Mouse (Mus musculus): ENCODE results near the gene Rpl21.

The Rpl21 gene

DNA sequence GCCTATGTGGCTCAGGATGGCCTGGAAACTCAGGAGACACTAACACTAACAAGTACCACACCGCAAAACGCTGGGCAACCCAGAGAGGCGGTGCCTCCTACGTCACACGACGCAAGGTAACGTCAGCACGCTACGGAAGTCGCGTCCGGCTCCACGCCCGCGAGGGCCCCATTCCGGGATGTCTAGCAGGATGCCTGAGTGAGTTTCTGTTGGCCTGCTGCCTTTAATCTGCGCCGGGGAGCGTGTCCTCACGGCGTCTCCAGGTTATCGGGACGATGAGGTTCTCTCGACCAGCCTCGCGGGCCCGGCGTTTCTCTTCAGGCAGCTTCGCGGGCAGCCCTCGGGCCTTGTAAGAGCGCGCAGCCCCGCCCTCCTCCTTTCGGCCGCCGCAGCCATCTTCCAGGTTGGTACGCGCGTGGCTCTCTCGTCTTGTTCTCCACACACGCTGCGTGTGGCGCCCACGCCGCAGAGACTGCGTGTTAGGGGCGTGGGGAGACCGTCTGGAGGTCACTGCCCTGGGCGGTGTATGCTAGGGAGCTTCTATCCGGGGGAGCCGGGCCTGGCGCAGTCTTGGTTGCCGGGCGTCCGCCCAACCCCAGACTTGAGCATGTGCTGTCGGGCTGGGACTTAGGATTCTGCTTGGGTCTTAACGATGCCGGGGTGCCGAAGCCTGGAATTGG, at the start of gene Rpl21:
Rpl21 (plus strand) TSS at position 122 of the 680 bp plus-strand sequence.
- DNase-seq = peak; percentile 83 to 86

DNA sequence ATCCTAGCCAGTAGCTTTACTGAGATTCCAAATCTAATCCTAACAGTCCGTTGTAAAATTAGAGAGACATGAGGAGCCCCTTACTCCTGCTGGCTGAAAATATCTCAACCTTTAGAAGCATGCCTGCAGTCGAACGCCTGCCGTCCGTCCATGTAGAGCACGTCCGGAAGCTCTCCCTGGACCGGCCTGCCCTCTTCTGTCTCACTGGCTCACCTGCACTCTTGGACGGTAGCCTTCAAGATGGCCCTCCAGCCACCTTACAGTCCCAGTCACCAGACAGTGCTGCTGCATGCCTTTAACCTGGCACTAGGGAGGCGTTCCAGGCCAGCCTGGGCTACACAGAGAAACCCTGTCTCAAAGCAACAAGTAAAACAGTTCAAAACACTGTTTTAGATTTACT, 49.4 kb upstream of the Rpl21 start:
- no peak for DNase-seq

DNA sequence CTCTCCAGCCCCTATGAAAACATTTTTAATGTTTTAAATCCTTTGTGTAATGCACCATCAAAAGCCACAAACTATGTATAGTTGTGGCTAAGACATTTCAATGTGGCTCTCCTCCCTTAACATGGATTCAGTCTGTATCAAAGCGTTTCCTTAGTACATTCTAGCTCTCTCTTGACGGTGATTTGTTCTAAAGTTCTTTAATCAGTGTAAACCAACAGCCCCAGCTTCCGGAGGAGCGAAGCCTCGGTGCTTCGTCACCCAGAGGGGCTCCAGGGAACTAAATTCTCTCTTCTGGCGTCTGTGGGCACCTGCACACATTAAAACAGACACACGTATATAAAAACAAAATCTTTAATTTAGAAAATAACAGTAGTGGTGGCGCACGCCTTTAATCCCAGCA, 48.8 kb upstream of the Rpl21 start:
- DNase-seq = no peak

DNA sequence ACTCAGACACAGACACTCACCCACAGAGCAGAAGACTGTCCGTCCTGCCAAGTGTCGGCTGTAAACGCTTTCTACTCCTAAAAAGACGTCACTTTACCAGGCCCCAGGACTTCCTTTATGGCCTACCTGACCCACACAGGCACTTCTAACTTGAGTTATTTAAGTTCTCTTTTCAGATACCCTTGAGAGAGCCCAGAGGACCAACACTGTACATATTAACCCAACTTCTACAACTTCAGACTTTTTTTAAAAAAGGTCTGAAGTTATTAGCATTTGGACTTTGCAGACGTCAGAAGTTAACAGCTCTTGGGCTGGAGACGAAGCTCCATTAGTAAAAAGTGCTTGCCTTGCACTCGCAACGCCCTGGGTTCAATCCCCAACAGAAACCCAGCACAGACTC, 46.6 kb upstream of the Rpl21 start:
- no peak for DNase-seq

DNA sequence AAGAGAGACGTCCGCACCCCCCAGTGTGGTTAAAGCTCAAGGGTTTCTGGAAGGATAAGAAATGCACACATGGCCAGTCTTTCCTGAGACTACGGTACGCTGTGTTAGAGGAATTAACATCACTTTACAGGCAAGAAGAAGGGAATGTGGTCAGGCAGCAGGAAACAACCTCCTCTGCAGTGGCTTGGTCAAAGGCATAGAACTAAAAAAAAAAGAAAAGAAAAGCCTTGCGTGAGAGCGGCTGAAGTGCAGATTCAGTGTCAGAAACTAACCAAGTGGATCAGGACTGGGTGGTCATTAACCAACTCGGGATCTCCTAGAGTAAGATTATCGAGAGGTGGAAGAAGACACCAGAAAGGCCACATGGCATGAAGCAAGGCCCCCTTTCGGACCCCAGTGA, 43.3 kb upstream of the Rpl21 start:
- DNase-seq = no peak

DNA sequence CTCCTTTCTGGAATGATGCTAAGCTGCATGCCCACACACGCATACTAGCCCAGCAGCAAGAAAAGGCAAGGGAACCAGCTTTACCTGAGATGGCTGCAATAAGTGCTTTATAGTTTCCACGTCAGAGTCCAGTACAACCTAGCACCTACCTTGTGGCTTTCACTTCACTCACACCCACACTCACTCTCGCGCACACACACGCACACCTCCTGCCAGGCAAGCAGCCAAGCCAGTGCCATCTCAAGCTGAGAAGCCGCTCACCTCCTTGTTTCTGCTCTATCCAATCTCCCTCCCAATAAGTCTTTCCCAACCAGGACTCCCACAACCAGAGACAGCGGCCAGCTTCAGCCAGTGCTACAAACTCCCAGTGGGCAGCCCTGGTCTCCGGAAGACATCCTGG, 41.7 kb upstream of the Rpl21 start:
- DNase-seq = no peak

DNA sequence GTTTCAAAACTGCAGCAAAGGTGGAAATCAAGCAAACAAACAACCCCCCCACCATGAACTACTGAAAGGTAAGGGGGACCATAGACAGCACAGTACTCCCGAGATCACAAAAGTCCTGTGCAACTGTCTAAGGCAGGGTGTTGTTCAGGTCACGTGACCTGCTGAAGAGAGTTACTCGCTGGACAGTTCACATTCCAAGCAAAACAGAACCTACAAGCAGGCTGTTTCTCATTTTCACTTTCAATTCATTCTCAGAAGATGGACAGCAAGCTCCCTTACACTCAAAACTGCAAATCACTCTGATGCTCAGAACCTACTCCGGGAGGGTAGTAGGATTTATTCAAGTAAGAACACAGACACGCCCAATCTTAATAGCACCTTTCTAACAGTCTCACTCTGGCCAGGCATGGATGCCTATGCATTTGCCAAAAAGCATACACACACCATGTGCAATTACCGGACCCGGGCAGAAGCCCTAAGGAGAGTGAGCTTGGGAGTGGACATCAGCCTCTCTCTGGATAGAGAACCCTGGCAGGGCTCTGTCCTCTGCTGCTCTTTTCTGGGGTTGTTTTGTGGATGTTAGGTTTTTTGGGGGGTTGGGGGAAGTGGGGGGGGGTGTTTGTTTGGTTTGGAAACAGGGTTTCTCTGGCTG, 40.4 kb upstream of the Rpl21 start:
- no peak for DNase-seq

DNA sequence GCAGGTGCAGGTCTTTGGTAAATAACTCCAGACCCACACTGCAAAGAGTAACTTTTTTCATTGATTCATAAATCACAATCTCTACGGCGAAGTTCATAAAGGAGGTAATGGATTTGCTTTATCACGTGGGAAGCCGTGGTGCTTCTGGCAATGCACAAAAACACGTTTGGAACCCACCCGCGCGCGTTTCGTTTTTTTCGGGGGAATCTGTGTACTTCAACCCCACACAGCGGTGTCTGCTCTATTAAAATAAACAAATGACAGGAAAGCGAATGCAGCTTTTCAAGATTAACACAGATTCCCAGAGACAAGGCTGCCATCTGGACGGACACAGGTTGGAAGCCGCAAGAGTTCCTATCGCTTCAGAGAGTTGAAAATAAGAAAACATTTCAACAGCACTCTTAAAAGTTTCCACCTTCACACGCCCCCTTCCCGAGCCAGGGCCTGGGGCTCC, 39.0 kb upstream of the Rpl21 start:
- DNase-seq = no peak

DNA sequence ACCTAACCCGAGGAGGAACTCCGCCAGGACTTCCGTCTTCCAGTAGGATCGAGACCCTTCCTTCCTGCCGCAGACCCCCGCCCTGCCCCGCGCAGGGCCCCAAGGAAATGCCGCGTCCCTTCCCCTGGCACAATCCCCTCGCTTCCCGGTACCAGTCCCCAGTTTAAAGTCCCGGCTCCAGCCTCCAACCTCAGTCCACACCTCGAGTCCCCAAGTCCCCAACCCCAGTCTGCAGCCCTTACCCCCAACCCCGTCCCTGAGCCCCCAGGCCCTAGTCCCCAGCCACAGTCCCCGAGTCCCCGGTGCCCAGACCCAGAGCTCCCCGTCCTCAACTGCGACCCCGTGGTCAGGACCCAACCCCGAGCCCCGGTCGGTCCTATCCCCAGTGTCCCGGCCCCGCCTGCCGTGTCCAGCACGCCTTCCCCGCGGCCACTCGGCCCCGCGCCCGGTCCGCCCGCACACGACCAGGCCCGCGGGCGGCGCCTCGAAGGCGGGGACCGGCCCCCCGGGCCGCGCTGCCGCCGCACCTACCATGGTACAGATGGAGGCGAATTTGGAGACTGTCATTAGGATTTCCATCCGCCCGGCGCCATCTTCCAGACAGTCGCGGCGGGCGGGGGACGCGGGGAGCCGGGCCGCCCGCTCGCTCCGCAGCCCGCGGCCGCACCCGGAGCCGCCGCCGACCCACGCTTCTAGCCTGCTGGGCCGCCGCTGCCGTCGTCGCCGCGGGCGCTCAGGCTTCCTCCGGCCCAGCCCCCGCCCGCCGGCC, 38.4 kb upstream of the Rpl21 start:
- DNase-seq = peak; percentile 51 to 53

DNA sequence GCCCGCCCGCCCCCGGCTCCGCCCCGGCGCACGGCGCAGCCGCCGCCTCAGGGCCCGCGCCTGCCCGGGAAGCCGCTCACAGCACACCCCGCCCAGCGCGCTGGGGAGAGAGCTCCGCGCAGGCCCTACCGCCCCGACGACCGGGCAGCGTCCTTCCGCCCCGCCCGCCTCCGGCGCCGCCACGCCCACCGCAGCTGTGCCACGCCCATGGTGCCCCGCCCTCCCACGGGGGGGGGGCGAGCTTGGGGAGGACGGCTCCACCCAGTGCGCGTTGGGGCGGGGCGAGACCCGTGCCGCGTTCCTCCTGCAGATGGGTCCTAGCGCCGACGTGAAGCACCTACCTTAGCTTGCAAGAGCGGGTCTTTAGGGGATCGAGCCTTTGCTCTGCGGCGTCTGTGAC, 37.8 kb upstream of the Rpl21 start, which contains the start of gene Usp12:
Usp12 (minus strand) TSS at position 154 of the 400 bp plus-strand sequence.
- peak; percentile 93 to 97 for DNase-seq

DNA sequence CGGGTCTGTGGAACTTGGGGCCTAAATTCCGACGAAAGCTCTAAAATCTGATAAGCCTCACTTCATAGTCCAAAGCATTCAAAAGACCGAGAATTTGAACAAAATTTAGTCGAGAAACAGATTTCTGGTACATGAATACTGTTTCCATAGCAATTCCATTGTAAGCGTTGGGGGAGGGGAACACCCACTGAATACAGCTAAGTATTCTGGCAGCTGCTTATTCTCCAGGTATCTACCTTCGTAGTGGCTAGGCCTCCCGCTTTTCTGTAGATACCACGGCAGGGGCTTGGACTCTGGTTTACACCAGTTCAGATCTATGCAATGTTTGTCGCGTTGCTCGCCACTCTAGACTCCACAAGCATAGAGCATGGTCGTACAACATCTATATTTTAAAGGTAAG, 37.0 kb upstream of the Rpl21 start:
- DNase-seq = no peak

DNA sequence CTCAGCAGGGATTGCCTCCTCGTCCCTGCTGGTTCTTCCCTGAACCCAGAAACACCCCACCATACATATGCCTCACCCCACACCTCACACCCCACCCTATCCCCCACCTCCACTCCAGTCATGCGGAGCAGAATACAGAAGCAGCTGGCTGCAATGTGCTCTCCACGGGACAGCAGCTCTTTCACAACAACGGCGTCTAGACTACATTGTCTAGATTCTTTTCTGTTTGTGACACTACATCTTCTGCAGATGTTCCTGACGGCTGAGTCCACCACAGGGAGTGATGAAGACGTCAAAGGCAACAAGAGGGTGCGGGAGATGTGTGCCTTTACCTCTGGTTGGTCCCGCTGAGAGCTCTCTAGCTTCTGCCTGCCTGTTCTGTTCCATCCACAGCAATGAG, 34.7 kb upstream of the Rpl21 start:
- no peak for DNase-seq

DNA sequence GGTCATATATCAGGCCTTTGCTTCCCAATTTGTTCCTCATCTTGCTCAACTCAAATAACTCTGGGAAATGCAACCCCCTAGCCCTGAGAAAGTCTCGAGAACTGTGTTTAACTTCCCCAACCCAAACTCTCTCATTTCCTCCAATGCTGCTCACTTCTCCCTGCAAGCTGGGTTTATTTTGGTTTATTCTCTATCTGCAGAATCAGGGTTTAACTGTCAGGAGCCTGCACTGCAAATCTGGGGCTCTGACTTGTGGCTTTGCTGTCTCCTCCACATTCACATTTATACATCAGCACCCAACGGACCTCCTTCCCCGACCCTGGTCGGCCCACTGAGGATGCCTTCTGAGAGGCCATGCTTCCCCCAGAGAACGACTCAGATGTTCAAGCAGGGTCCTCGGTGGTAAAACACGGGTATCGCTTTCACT, 26.7 kb upstream of the Rpl21 start:
- no peak for DNase-seq

DNA sequence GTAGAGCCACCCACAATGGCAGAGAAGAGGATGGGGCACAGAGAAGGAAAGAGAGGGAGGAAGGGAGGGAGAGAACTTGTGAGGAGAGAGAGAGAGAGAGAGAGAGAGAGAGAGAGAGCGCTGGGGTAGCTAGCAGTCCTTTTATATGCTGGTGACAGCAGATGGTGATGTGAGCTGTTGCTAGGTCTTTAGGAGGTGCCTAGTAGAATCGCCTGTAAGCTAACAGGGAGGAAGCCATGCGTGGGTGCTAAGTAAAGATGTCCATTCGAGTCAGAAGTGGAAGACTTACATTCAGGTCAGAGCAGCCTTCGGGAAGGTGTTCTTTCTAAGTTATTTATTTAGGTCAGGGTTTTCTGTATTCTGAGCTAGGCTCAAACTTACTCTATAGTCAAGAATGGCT, 22.7 kb upstream of the Rpl21 start:
- no peak for DNase-seq

DNA sequence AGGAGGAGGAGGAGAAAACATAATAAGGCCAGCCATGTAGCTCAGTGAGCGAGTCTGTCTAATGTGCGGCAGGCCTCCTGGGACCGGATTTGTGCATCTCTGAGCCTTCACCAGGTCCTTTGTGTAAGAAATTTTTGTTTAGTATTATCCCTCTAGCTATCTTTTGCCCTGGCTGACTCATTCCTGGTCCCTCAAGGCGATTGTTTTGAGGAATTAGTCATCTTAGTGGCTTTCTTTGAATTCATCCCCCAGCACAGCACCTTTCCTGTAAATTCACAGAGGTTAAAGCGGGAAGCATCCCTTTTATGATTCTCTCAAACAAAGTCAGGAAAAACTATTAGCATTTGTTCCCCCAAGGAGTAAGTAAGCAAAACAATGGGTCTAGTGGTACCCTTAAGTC, 19.8 kb upstream of the Rpl21 start:
- no peak for DNase-seq

DNA sequence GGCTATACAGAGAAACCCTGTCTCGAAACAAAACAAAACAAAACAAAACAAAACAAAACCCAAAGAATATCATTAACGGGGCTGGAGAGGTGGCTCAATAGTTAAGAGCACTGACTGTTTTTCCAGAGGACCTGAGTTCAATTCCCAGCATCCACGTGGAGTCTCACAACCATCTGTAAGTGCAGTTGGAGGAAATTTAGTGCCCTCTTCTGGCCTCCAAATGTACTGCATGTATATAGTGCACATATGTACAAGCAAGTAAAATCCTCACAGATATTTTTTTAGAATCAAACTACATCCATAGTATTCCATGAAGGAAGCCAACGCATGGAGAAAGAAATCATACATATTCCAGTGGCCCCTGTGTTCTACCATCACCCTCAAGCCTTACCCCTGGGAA, 19.3 kb upstream of the Rpl21 start:
- no peak for DNase-seq

DNA sequence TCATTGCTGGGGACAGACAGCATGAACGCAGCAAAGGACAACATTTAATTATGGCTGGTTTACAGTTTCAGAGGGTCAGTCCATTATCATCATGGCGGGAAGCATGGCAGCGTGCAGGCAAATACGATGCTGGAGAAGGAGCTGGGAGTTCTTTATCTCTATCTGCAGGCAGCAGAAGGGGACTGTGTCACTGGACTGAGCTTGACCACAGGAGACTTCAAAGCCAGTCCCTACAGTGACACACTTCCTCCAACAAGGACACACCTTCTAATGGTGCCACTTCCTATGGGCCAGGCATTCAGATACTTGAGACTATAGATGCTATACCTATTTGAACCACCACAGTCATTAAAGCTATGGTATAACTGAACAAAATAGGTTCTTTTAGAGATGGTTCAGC, 17.3 kb upstream of the Rpl21 start:
- no peak for DNase-seq

DNA sequence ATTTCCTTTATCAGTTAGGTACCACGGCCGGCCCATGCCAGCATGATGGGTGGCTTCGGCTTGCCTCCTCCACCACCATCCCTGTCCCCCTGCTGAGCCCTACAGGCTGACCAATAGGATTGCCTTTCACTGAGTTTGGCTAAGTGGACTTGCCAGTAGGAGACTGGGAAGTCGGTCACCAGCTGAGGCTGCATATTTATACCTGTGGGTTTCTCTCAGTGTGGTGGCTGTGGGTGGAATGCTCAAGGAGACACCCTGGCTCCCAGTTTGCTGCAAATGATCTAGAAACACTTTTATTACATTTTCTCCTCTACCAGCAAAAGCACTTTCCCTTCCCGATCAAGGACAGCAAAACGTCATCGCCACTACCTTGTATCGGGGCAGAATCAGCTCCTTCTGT, 15.1 kb upstream of the Rpl21 start:
- DNase-seq = no peak

DNA sequence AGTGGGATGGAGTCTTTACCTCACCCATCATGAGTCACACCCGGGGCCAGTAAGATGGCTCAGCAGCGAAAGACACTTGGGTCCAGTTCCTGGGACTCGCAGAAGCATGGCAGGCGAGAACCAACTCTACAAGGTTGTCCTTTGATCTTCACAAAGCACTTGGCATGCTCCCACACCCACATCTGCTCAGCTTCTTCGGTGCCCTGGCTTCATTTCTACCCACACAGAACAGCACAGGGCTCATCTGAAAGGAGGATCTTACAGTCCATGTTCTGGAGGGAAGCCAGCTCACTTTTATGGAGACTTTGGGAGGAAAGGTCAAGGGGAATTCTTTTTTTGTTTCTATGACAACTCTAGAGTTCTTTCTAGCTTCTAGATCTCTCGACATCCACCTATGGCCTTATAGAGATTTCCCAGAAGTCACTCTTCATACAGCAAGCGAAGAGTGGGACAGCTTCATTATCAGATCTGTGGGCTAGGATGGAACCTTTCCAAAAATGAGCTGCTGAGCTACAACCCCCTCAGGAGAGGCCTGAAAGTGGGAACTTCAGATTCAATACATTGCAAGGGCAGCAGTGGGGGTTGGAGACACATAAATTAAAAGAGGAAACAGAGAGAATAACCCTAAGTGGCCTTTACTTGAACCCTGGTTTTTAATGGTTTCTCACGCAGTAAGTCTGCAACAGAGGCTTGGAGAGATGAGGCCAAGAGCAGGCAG, 13.6 kb upstream of the Rpl21 start:
- no peak for DNase-seq

DNA sequence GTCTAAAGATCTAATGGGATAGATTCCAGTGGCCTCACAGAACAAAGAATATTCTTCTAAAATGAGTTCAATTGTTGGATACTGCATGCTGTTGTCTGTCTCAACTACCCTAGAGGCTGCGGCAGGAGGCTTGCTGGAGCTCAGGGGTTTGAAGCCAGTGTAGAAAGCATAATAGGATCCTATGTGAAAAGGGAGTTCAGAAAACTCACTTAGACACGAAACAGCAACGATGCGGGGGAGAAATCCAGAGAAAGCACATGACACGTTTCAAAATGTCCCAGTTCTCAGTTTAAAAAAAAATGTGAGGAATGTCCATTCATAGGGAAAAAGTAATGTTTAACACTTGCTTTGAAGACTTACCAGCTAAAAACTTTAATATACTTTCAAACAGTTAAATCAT, 9.7 kb upstream of the Rpl21 start:
- DNase-seq = no peak

DNA sequence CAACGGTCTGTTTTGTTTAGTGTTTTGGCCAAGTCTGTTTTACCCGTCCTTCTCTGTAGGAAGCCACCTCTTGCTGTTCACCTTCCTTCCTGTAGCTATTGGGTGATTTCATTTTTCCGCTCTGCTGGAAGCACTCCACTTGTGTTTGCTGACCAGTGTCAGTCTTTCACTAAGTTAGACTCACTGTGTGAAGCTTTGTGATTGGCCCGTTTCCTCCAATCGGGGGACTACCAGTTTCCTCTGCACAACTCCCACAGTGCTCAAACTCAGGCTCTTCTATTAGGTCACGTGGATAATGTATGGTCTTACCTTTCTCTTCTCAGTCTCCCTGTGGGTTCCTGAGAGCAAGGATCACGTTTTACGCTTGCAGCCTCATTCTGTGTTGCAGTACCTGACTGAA, 3.2 kb upstream of the Rpl21 start:
- peak; percentile 18 to 31 for DNase-seq

DNA sequence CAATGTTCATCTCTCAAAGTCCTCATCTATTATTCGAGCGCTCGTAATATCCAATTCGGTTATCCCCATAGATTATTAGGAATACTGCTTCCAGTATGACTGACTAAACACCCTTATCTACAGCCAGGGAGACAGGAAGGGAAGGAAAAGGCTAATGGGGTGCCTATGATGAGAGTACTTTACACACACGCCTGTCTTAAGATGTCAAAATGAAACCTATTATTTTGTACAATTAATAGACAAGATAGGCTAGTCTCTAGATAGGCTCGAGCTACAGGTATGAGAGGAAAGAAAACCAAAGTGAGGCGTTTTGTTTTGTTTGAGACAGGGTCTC, 288 bp upstream of the Rpl21 start:
- DNase-seq = no peak

DNA sequence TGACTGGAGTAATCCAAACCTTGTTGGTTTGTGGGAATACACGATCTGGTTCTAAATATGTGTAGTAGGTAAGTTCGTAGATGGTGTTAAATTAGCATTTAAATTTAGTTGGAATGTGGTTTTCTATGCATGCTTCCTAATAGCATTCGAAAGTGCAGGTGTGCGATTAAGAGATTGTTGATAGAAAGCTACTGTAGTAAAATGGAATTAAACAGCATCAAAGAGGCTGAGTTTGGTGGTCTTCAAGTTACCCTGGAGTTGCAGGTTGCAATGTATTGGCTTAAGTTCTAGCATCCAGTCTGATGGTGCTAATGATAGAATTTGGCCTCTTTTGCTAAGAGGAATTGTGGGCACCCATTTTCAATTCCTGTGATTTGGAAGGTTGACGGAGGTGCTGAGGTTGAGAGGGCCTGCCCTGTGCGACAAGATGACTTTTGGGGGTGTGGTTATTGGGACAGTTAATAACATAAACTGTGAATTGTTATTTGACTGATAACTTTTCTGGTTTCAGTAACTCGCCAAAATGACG, 1.0 kb downstream of the Rpl21 start:
- DNase-seq = no peak
